Mouse (Mus musculus) naive thymus-derived CD4-positive, alpha-beta T cell, adult 2 months (primary cell): Measurements from ENCODE around the gene BC061237.
"Not testable (repeated sequence)": the region's sequence is repeated elsewhere in the genome, so short reads cannot be mapped to it uniquely, and the experiment has no call there.

Experiments
- DNase-seq: peaks from one replicate; pipeline ENCODE4 v3.0.0-alpha.2; 2011; ENCODE audit warnings: low read depth

Gene BC061237

DNA sequence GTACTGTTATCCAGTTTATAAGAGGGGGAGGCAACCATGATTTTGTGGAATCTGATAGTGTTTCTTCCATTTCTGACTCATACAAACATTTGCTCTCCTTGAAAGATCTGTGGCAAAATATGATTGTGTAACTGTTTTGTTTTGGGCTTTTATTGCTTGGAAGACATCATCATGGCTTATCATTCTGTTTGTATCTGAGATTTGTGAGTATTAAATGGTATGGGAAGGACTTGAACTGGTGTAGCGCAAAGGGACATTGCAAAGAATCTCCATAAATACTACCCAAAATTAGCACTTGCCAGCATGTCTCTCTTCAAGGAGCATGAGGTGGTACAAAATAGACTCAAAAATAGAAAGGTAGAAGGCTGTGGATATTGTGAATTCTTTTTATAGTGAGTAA lies at the start of gene BC061237:
TSS of gene BC061237 (plus strand) at position 301 of the 400 bp plus-strand sequence.
- not testable (repeated sequence) for DNase-seq

DNA sequence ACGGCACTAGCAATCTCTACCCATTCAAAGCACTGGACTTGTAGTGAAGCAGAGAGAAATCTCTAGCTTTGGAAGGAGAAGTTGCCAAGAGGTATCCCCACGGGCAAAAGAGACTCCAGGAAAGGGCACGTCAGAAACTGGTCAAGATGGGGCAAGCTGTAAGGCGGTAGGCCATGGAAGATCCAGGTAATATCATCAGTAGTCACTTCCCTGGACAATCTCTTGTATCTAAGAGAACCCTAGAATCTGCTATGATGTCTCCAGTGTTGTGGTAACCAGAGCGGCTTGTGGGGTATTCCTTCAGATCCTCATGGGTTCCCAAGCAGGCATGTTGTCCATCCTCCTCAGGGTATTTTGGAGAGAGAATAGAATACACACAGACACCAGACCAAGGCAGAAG lies 25.7 kb downstream of the BC061237 start, which contains the start of gene Gm17093:
TSS of gene Gm17093 (plus strand) at position 301 of the 400 bp plus-strand sequence.
- not testable (repeated sequence) for DNase-seq

DNA sequence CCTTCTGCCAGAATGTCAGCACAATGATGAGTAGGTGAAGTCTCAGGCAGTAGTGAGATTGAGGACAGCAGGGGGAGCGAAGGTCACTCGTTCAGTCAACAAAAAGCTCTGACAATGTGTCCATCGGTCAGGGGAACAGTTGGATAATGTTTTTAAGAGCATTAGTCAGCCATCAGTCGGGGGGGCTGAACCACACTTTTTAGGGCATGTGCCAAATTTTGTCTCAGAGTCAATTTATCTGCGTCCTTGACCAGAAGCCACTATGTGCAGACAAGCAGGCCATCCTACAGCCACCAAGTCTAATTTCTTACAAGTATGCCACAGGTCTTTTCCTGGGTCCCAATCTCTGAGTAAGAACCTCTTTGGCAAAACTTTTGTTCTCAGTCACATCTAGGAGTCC lies 55.7 kb downstream of the BC061237 start:
- DNase-seq = not testable (repeated sequence)
